Mouse (Mus musculus): ENCODE measurements around the gene Serpinb1b. TPM values are rescaled to one million over a fixed set of nuclear protein-coding genes. Genes with fewer than 3 reads are reported as not detected.

Serpinb1b gene
- total and polyA plus RNA-seq, 3 experiments, result not detected

DNA sequence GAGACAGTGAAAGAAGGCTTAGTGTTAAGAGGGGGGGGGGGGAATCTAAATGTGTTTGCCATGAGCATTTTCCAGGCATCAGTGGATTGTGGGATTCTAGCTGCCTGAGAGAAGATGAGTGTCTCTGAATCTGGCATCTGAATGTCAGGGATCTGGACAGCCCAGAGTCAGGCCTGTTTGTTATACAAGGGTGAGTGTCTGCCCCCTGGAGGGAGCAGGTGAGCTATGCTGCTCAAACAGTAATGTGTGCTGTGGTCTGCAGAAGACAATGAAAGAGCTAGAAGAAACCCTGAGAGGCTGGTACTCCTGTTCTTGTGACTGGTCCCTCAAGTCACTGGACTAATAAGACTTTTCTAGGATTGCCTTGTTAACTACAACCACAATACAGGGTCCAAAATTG lies 4.3 kb upstream of the Serpinb1b start:
- peaks cover 10% of the 10 kb centered on the region; the same call in 1 of the 2 replicates for H3K27me3 ChIP-seq (ENCODE audit: insufficient read depth, low read length)
- DNase-seq (ENCODE audit: low spot score) (no peak), ATAC-seq (ENCODE audit: extremely low read depth, insufficient number of reproducible peaks, low FRiP score, poor library complexity, severe bottlenecking) (no peak)
- H3K4me1 ChIP-seq (ENCODE audit: insufficient read depth, low read depth, low read length), result no peaks in the 10 kb centered on the region
- H3K4me3 ChIP-seq (ENCODE audit: low read depth, low read length), result no peak overlapping the region
- TF ChIP-seq GATA2 (IDR thresholded peaks at IDR 0.05; ENCODE audit: borderline replicate concordance, low read depth, low read length) (no peak), GATA1 (IDR thresholded peaks at IDR 0.05; ENCODE audit: borderline replicate concordance, low read length) (no peak)
- H3K9me3 ChIP-seq (replicated peaks), result no peaks in the 10 kb centered on the region
- no peaks in the 10 kb centered on the region for H3K36me3 ChIP-seq (replicated peaks)

DNA sequence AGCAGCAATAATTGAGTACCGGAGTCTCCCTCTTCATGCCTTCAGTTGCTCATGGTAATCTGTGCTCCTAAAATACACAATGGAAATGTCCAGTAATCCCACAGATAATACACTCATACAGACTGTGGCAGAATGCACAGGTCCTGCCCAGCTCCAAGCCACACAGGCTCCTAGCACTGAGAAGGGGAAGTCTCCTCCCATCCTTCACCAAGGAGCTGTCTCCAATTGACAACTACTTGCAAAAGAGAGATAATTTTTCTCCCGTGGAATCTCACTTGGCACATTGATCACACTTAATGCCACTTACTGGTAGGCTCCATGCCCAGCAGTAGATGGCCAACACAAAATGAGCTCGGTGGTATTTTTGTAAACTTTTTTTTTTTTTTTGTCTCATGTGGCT lies 2.1 kb upstream of the Serpinb1b start:
- Histone ChIP-seq H3K36me3 (replicated peaks) (no peaks in the 10 kb centered on the region), H3K4me1 (ENCODE audit: insufficient read depth, low read depth, low read length) (no peaks in the 10 kb centered on the region), H3K27me3 (ENCODE audit: insufficient read depth, low read length) (peaks cover 10% of the 10 kb centered on the region; the same call in 1 of the 2 replicates), H3K9me3 (replicated peaks) (no peaks in the 10 kb centered on the region), H3K4me3 (ENCODE audit: low read depth, low read length) (no peak overlapping the region)
- TF ChIP-seq POLR2AphosphoS5 (IDR thresholded peaks at IDR 0.05; ENCODE audit: insufficient replicate concordance, low read depth, low read length), result no peak
- no peak for TF ChIP-seq CTCF (IDR thresholded peaks at IDR 0.05; ENCODE audit: low read depth, low read length)
- TF ChIP-seq GATA1 (IDR thresholded peaks at IDR 0.05; ENCODE audit: borderline replicate concordance, low read length), result no peak
- no peak for TF ChIP-seq TAL1 (conservative IDR thresholded peaks at IDR 0.05; ENCODE audit: low read depth, low read length)
- TF ChIP-seq GATA2 (IDR thresholded peaks at IDR 0.05; ENCODE audit: borderline replicate concordance, low read depth, low read length), result no peak
- DNase-seq (ENCODE audit: low spot score) (no peak), ATAC-seq (ENCODE audit: extremely low read depth, insufficient number of reproducible peaks, low FRiP score, poor library complexity, severe bottlenecking) (no peak)

DNA sequence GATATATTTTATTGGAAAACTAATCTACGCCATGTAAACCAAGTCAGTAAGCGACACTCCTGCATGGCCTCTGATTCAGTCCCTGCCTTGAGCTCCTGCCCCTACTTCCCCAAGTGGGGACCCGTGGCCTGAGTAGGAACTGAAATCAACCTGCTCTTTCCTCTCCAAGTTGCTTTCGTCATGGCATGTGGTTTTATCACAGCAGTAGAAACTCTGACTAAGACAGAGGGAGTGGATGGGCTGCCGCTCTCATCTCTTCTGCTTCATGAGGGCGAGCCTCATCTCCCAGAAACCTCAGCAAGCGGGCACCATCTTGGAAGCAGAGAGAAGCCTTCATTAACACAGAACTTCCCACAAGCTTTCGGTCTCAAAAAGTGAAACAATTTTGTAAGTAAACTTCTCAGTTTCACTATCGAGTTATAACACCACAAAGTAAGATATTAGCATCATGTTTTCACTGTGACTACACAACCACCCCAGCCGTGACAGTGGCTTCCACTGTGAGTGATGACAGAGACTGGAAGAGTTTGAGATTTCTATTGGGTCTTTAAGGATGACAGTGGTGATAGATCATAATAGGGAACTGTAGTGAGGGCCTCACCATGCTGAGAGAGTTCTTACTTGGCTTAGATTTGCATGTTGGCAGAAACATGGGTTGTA lies 1.2 kb upstream of the Serpinb1b start:
- Histone ChIP-seq H3K36me3 (replicated peaks) (no peaks in the 10 kb centered on the region), H3K4me3 (ENCODE audit: low read depth, low read length) (no peak overlapping the region), H3K27me3 (ENCODE audit: insufficient read depth, low read length) (peaks cover 10% of the 10 kb centered on the region; the same call in 1 of the 2 replicates), H3K4me1 (ENCODE audit: insufficient read depth, low read depth, low read length) (no peaks in the 10 kb centered on the region), H3K9me3 (replicated peaks) (no peaks in the 10 kb centered on the region)
- ATAC-seq (ENCODE audit: extremely low read depth, insufficient number of reproducible peaks, low FRiP score, poor library complexity, severe bottlenecking) (no peak), DNase-seq (ENCODE audit: low spot score) (no peak)
- TF ChIP-seq POLR2AphosphoS5 (IDR thresholded peaks at IDR 0.05; ENCODE audit: insufficient replicate concordance, low read depth, low read length), result no peak
- no peak for TF ChIP-seq GATA2 (IDR thresholded peaks at IDR 0.05; ENCODE audit: borderline replicate concordance, low read depth, low read length)
- no peak for TF ChIP-seq TAL1 (conservative IDR thresholded peaks at IDR 0.05; ENCODE audit: low read depth, low read length)
- no peak for TF ChIP-seq GATA1 (IDR thresholded peaks at IDR 0.05; ENCODE audit: borderline replicate concordance, low read length)
- TF ChIP-seq CTCF (IDR thresholded peaks at IDR 0.05; ENCODE audit: low read depth, low read length), result no peak

DNA sequence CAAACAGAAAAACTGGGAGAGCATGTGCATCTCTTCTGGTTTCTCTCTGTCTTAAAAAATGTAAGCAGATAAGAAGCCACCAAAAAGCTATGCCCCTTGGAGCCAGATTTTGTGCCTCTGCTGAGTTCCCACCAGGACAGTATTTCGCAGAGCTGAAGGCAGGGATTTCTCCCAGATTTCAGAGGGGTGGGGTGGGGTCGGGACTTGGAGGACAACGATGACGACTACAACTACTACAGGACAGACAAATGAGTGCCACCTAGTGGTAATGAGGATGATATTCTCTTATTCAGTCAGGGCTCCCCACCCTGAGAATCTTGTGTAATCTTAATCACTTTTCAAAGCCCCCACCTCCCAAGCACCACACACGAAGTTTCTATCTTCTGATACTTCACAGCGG lies 1.0 kb downstream of the Serpinb1b start:
- ATAC-seq (ENCODE audit: extremely low read depth, insufficient number of reproducible peaks, low FRiP score, poor library complexity, severe bottlenecking), result no peak
- no peak overlapping the region for H3K4me3 ChIP-seq (ENCODE audit: low read depth, low read length)
- H3K36me3 ChIP-seq (replicated peaks), result no peaks in the 10 kb centered on the region
- no peak for TF ChIP-seq TAL1 (conservative IDR thresholded peaks at IDR 0.05; ENCODE audit: low read depth, low read length)
- no peak for TF ChIP-seq GATA1 (IDR thresholded peaks at IDR 0.05; ENCODE audit: borderline replicate concordance, low read length)
- no peak for TF ChIP-seq GATA2 (IDR thresholded peaks at IDR 0.05; ENCODE audit: borderline replicate concordance, low read depth, low read length)
- no peak for TF ChIP-seq POLR2AphosphoS5 (IDR thresholded peaks at IDR 0.05; ENCODE audit: insufficient replicate concordance, low read depth, low read length)
- TF ChIP-seq CTCF (IDR thresholded peaks at IDR 0.05; ENCODE audit: low read depth, low read length), result no peak
- no peak for DNase-seq (ENCODE audit: low spot score)
- no peaks in the 10 kb centered on the region for H3K9me3 ChIP-seq (replicated peaks)
- no peaks in the 10 kb centered on the region for H3K4me1 ChIP-seq (ENCODE audit: insufficient read depth, low read depth, low read length)
- H3K27me3 ChIP-seq (ENCODE audit: insufficient read depth, low read length), result peaks cover 13% of the 10 kb centered on the region

DNA sequence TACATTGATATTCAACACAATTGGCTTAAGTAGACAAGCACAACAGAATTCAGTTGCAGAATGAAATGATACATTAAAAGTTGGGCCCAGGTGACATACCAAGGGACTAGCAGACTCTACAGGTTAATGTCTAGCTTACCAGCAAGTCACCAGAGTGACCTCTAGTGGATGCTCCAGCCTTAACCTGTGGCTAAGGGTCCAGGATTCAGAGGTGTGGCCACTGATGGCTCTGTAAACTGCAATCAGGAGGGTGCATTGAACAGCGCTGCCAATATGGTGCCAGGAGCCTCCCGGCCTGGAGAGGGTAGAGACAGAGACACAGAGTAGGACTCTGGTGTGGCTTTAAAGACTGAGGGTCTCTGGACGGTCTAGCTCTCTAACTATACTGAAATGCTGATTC lies 2.0 kb downstream of the Serpinb1b start:
- no peak for DNase-seq (ENCODE audit: low spot score)
- ATAC-seq (ENCODE audit: extremely low read depth, insufficient number of reproducible peaks, low FRiP score, poor library complexity, severe bottlenecking), result no peak
- Histone ChIP-seq H3K9me3 (replicated peaks) (no peaks in the 10 kb centered on the region), H3K4me1 (ENCODE audit: insufficient read depth, low read depth, low read length) (no peaks in the 10 kb centered on the region), H3K27me3 (ENCODE audit: insufficient read depth, low read length) (peaks cover 11% of the 10 kb centered on the region), H3K4me3 (ENCODE audit: low read depth, low read length) (no peak overlapping the region), H3K36me3 (replicated peaks) (no peaks in the 10 kb centered on the region)
- TF ChIP-seq GATA1 (IDR thresholded peaks at IDR 0.05; ENCODE audit: borderline replicate concordance, low read length) (no peak), POLR2AphosphoS5 (IDR thresholded peaks at IDR 0.05; ENCODE audit: insufficient replicate concordance, low read depth, low read length) (no peak), CTCF (IDR thresholded peaks at IDR 0.05; ENCODE audit: low read depth, low read length) (no peak), TAL1 (conservative IDR thresholded peaks at IDR 0.05; ENCODE audit: low read depth, low read length) (no peak), GATA2 (IDR thresholded peaks at IDR 0.05; ENCODE audit: borderline replicate concordance, low read depth, low read length) (no peak)

DNA sequence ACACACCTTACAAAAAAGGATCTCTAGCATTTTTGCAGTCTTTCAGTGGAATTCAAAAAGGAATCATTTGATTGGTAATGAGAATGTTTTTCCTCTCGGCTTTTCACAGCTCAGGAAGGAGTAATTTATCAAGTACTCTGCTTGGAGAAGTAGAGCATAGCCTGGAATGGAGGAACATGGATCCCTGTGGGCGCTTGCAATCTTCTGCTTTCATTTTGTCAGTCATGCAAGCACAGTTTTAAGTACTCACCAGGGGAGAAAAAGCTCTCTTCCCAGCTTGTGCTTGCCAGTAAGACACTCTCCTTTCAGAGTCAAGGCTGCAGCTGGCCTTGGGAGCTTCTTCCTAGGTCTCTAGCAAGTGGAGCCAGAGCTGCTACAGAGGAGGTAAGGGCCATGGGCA lies 5.5 kb downstream of the Serpinb1b start:
- no peaks in the 10 kb centered on the region for H3K4me1 ChIP-seq (ENCODE audit: insufficient read depth, low read depth, low read length)
- ATAC-seq (ENCODE audit: extremely low read depth, insufficient number of reproducible peaks, low FRiP score, poor library complexity, severe bottlenecking), result no peak
- no peak for TF ChIP-seq TAL1 (conservative IDR thresholded peaks at IDR 0.05; ENCODE audit: low read depth, low read length)
- TF ChIP-seq GATA1 (IDR thresholded peaks at IDR 0.05; ENCODE audit: borderline replicate concordance, low read length), result no peak
- no peak for TF ChIP-seq POLR2AphosphoS5 (IDR thresholded peaks at IDR 0.05; ENCODE audit: insufficient replicate concordance, low read depth, low read length)
- TF ChIP-seq GATA2 (IDR thresholded peaks at IDR 0.05; ENCODE audit: borderline replicate concordance, low read depth, low read length), result no peak
- TF ChIP-seq CTCF (IDR thresholded peaks at IDR 0.05; ENCODE audit: low read depth, low read length), result no peak
- peaks cover 9% of the 10 kb centered on the region for H3K9me3 ChIP-seq (replicated peaks)
- no peak overlapping the region for H3K4me3 ChIP-seq (ENCODE audit: low read depth, low read length)
- H3K27me3 ChIP-seq (ENCODE audit: insufficient read depth, low read length), result peaks cover 3% of the 10 kb centered on the region; the same call in 1 of the 2 replicates
- H3K36me3 ChIP-seq (replicated peaks), result no peaks in the 10 kb centered on the region
- DNase-seq (ENCODE audit: low spot score), result no peak
